Mouse (Mus musculus) limb, embryonic 14.5 days (tissue): Measurements from ENCODE around the gene Snapc2. TPM values are rescaled to one million over a fixed set of nuclear protein-coding genes. Genes with fewer than 3 reads are reported as not detected.

Source experiments
- ATAC-seq: fragments of 200-750 bp; cut with Nextera tagmentation; 2 replicates; pipeline ENCODE4 v1.8.0; 2017; ENCODE audit warnings: low read depth, moderate number of reproducible peaks, moderate TSS enrichment; ENCODE audit not compliant: low FRiP score
- DNase-seq: peaks from one replicate; pipeline ENCODE4 v3.0.0-alpha.2; 2015; ENCODE audit warnings: low spot score
- H3K27ac ChIP-seq: fragments of 300-500 bp; sonication (generic); replicated peaks from 2 replicates; pipeline ENCODE4 v1.5.1; 2014; ENCODE audit warnings: low read depth, mild to moderate bottlenecking, low read length, moderate library complexity, mixed read lengths
- H3K27me3 ChIP-seq: fragments of 300-500 bp; sonication (generic); 2 replicates; pipeline ENCODE4 v1.6.1; 2014; ENCODE audit warnings: low read length, mixed read lengths; ENCODE audit not compliant: control insufficient read depth, insufficient read depth
- H3K36me3 ChIP-seq: fragments of 300-500 bp; sonication (generic); 2 replicates; pipeline ENCODE4 v1.6.1; 2014; ENCODE audit warnings: mild to moderate bottlenecking, low read length, moderate library complexity, mixed read lengths; ENCODE audit not compliant: control insufficient read depth, insufficient read depth
- H3K4me1 ChIP-seq: fragments of 300-500 bp; sonication (generic); 2 replicates; pipeline ENCODE4 v1.6.1; 2014; ENCODE audit warnings: antibody characterized with exemption, low read length, mixed read lengths; ENCODE audit not compliant: control insufficient read depth, insufficient read depth
- H3K4me2 ChIP-seq: fragments of 300-500 bp; sonication (generic); replicated peaks from 2 replicates; pipeline ENCODE4 v1.6.1; 2014; ENCODE audit warnings: low read depth, mild to moderate bottlenecking, low read length, moderate library complexity; ENCODE audit not compliant: severe bottlenecking
- H3K4me3 ChIP-seq: fragments of 300-500 bp; sonication (generic); replicated peaks from 2 replicates; pipeline ENCODE4 v1.5.1; 2014; ENCODE audit warnings: low read length
- H3K9ac ChIP-seq: fragments of 300-500 bp; sonication (generic); 2 replicates; pipeline ENCODE4 v1.6.1; 2014; ENCODE audit warnings: mild to moderate bottlenecking, low read depth, low read length, moderate library complexity; ENCODE audit not compliant: severe bottlenecking
- H3K9me3 ChIP-seq: fragments of 300-500 bp; sonication (generic); 2 replicates; pipeline ENCODE4 v1.6.1; 2016; ENCODE audit warnings: low read length; ENCODE audit not compliant: control insufficient read depth
- POLR2A ChIP-seq: fragments of 200-500 bp; IDR thresholded peaks from 2 replicates; pipeline ENCODE4 v1.8.0; 2012; ENCODE audit warnings: inconsistent platforms, mild to moderate bottlenecking, moderate library complexity, borderline replicate concordance; ENCODE audit not compliant: insufficient read depth, insufficient read length; ENCODE audit errors: extremely low read depth
- WGBS: fragments of 180-500 bp; shearing (Covaris S2); extraction: QIAGEN DNeasy Blood & Tissue Kit; methylation state at CpG from one replicate; pipeline ENCODE4 v1.1.7; 2014; 5-methylcytosine and 5-hydroxymethylcytosine counted together
- polyA plus RNA-seq, 2 experiments: library from polyadenylated mRNA; depleted of rRNA in 1 of 2; stranded (reverse) in 1 of 2; unstranded in 1 of 2; fragments of >200 nt; fragmentation: Nextera tagmentation in 1 of 2; extraction: Ambion mirVana in 1 of 2; gene quantifications; 2 replicates each; pipeline versions ENCODE4 v1.2.1 to v1.2.3; 2012 to 2014

The Snapc2 gene
- polyA plus RNA-seq, 2 experiments: 50.6 to 52.6 TPM

GRCm38 (mm10) chr8:4216791-4217621 is 35.9 kb upstream of the Snapc2 start, which contains the start of gene Prr36:
TSS of gene Prr36 (minus strand) at chr8:4217459.
- WGBS: 3% methylated on average over 41 of the region's 44 CpGs

GRCm38 (mm10) chr8:4219617-4220016 is 33.3 kb upstream of the Snapc2 start:
- no peak for TF ChIP-seq POLR2A
- H3K4me1 ChIP-seq: peaks cover 9% of the 10 kb centered on the region; the same call in 1 of the 2 replicates
- no peak overlapping the region for H3K27ac ChIP-seq
- no peak overlapping the region for H3K9ac ChIP-seq
- WGBS: 83% methylated on average over 3 of the region's 3 CpGs
- no peaks in the 10 kb centered on the region for H3K9me3 ChIP-seq
- no peak for ATAC-seq
- no peaks in the 10 kb centered on the region for H3K36me3 ChIP-seq
- H3K4me3 ChIP-seq: no peak overlapping the region
- H3K4me2 ChIP-seq: no peak overlapping the region
- peaks cover 37% of the 10 kb centered on the region for H3K27me3 ChIP-seq
- DNase-seq: no peak

More at GRCm38 (mm10) chr8:4216791-4217621, 35.9 kb upstream of the Snapc2 start, which contains the start of gene Prr36:
- Histone ChIP-seq H3K4me3 (peak within 1 kb of the TSS; percentile 39), H3K27ac (no peak within 1 kb of the TSS), H3K27me3 (peaks cover 37% of the 10 kb centered on the region), H3K4me2 (peak within 1 kb of the TSS; percentile 75), H3K36me3 (no peaks in the 10 kb centered on the region), H3K9ac (peak within 1 kb of the TSS; percentile 34), H3K4me1 (peaks cover 26% of the 10 kb centered on the region; the same call in 1 of the 2 replicates), H3K9me3 (no peaks in the 10 kb centered on the region)
- no peak for TF ChIP-seq POLR2A
- ATAC-seq (peak; percentile 27; the same call in 1 of the 2 replicates), DNase-seq (no peak)

GRCm38 (mm10) chr8:4222059-4222458 is 30.8 kb upstream of the Snapc2 start:
- Histone ChIP-seq H3K4me3 (no peak overlapping the region), H3K4me1 (peaks cover 9% of the 10 kb centered on the region; the same call in 1 of the 2 replicates), H3K36me3 (no peaks in the 10 kb centered on the region), H3K4me2 (no peak overlapping the region), H3K27me3 (peaks cover 25% of the 10 kb centered on the region), H3K9ac (no peak overlapping the region), H3K9me3 (no peaks in the 10 kb centered on the region), H3K27ac (no peak overlapping the region)
- ATAC-seq (no peak), DNase-seq (no peak)
- no peak for TF ChIP-seq POLR2A

- H3K9ac ChIP-seq: peak overlapping the region; percentile 44; the same call in 1 of the 2 replicates
- 19% methylated on average over 4 of the region's 4 CpGs for WGBS
- peak overlapping the region; percentile 27 for H3K4me3 ChIP-seq
- ATAC-seq: no peak
- H3K27ac ChIP-seq: no peak overlapping the region
- H3K9me3 ChIP-seq: no peaks in the 10 kb centered on the region
- H3K27me3 ChIP-seq: peaks cover 14% of the 10 kb centered on the region
- TF ChIP-seq POLR2A: no peak
- no peak for DNase-seq
- peaks cover 6% of the 10 kb centered on the region; the same call in 1 of the 2 replicates for H3K4me1 ChIP-seq
- no peaks in the 10 kb centered on the region for H3K36me3 ChIP-seq
- peak overlapping the region; percentile 49 for H3K4me2 ChIP-seq
Measured at GRCm38 (mm10) chr8:4226323-4226722, 26.6 kb upstream of the Snapc2 start.

GRCm38 (mm10) chr8:4226739-4227347 is 26.0 kb upstream of the Snapc2 start, which contains the start of gene Lrrc8e:
TSS of gene Lrrc8e (plus strand) at chr8:4226827.
- 3% methylated on average over 33 of the region's 33 CpGs for WGBS
- Histone ChIP-seq H3K4me1 (peaks cover 6% of the 10 kb centered on the region; the same call in 1 of the 2 replicates), H3K27ac (no peak within 1 kb of the TSS), H3K9ac (peak within 1 kb of the TSS; percentile 44), H3K9me3 (no peaks in the 10 kb centered on the region), H3K36me3 (no peaks in the 10 kb centered on the region), H3K4me2 (peak within 1 kb of the TSS; percentile 49), H3K4me3 (peak within 1 kb of the TSS; percentile 27), H3K27me3 (peaks cover 14% of the 10 kb centered on the region)
- ATAC-seq (no peak), DNase-seq (no peak)
- TF ChIP-seq POLR2A: no peak
